Mouse (Mus musculus): ENCODE measurements at regions not wholly inside any gene's neighbourhood (a gene's known extent, or its start where the extent isn't known, plus 50 kb on each side); places are given as distances from the start of the nearest gene placed in this dataset.

- Histone ChIP-seq H3K4me1 (ENCODE audit: control insufficient read depth, insufficient read depth, low read length) (peaks cover 4% of the 10 kb centered on the region), H3K27ac (no peak overlapping the region), H3K36me3 (ENCODE audit: control insufficient read depth, insufficient read depth, low read length) (no peaks in the 10 kb centered on the region), H3K27me3 (ENCODE audit: control insufficient read depth, insufficient read depth, low read length) (no peaks in the 10 kb centered on the region), H3K79me2 (replicated peaks; ENCODE audit: control insufficient read depth, insufficient read depth, low read length) (no peaks in the 10 kb centered on the region), H3K9ac (ENCODE audit: low read depth, low read length) (no peak overlapping the region), H3K4me3 (no peak overlapping the region)
- TF ChIP-seq EP300 (IDR thresholded peaks at IDR 0.05; ENCODE audit: insufficient read depth, low read depth, low read length) (0 out of 2 replicates have a peak, but pooled peaks have one; percentile 56), CTCF (IDR thresholded peaks at IDR 0.05) (peak; percentile 33), POLR2A (IDR thresholded peaks at IDR 0.05; ENCODE audit: insufficient read depth, low read depth, low read length) (no peak)
- DNase-seq, result peak; percentile 77 to 79
- intact Hi-C loops (cut with DNase I), result no loop called here
- WGBS, result 17% methylated on average over 5 of the region's 5 CpGs
Measured at GRCm38 (mm10) chr9:120830526-120830925, 98.5 kb upstream of the Ctnnb1 start.

GRCm38 (mm10) chr9:120834166-120834565 is 94.8 kb upstream of the Ctnnb1 start:
- intact Hi-C loops (cut with DNase I), result no loop called here
- no peak overlapping the region for H3K9ac ChIP-seq (ENCODE audit: low read depth, low read length)
- WGBS, result 64% methylated on average over 9 of the region's 9 CpGs
- no peaks in the 10 kb centered on the region for H3K79me2 ChIP-seq (replicated peaks; ENCODE audit: control insufficient read depth, insufficient read depth, low read length)
- no peak for DNase-seq
- H3K36me3 ChIP-seq (ENCODE audit: control insufficient read depth, insufficient read depth, low read length), result no peaks in the 10 kb centered on the region
- H3K4me1 ChIP-seq (ENCODE audit: control insufficient read depth, insufficient read depth, low read length), result peaks cover 4% of the 10 kb centered on the region
- TF ChIP-seq EP300 (IDR thresholded peaks at IDR 0.05; ENCODE audit: insufficient read depth, low read depth, low read length), result no peak
- no peak for TF ChIP-seq POLR2A (IDR thresholded peaks at IDR 0.05; ENCODE audit: insufficient read depth, low read depth, low read length)
- TF ChIP-seq CTCF (IDR thresholded peaks at IDR 0.05), result no peak
- H3K27ac ChIP-seq, result no peak overlapping the region
- no peaks in the 10 kb centered on the region for H3K27me3 ChIP-seq (ENCODE audit: control insufficient read depth, insufficient read depth, low read length)
- no peak overlapping the region for H3K4me3 ChIP-seq

GRCm38 (mm10) chr9:120835621-120836020 is 93.4 kb upstream of the Ctnnb1 start:
- TF ChIP-seq POLR2A (IDR thresholded peaks at IDR 0.05; ENCODE audit: insufficient read depth, low read depth, low read length), result no peak
- TF ChIP-seq EP300 (IDR thresholded peaks at IDR 0.05; ENCODE audit: insufficient read depth, low read depth, low read length), result no peak
- TF ChIP-seq CTCF (IDR thresholded peaks at IDR 0.05), result no peak
- H3K79me2 ChIP-seq (replicated peaks; ENCODE audit: control insufficient read depth, insufficient read depth, low read length), result no peaks in the 10 kb centered on the region
- H3K27me3 ChIP-seq (ENCODE audit: control insufficient read depth, insufficient read depth, low read length), result no peaks in the 10 kb centered on the region
- H3K4me3 ChIP-seq, result no peak overlapping the region
- peaks cover 1% of the 10 kb centered on the region; the same call in 1 of the 2 replicates for H3K4me1 ChIP-seq (ENCODE audit: control insufficient read depth, insufficient read depth, low read length)
- no peak overlapping the region for H3K27ac ChIP-seq
- WGBS, result 62% methylated on average over 4 of the region's 4 CpGs
- no peak for DNase-seq
- intact Hi-C loops (cut with DNase I), result no loop called here
- H3K36me3 ChIP-seq (ENCODE audit: control insufficient read depth, insufficient read depth, low read length), result no peaks in the 10 kb centered on the region
- H3K9ac ChIP-seq (ENCODE audit: low read depth, low read length), result no peak overlapping the region

GRCm38 (mm10) chr9:120837431-120838150 is 91.4 kb upstream of the Ctnnb1 start:
- Histone ChIP-seq H3K27ac (no peak overlapping the region), H3K4me1 (ENCODE audit: control insufficient read depth, insufficient read depth, low read length) (no peaks in the 10 kb centered on the region), H3K36me3 (ENCODE audit: control insufficient read depth, insufficient read depth, low read length) (no peaks in the 10 kb centered on the region), H3K9ac (ENCODE audit: low read depth, low read length) (no peak overlapping the region), H3K4me3 (no peak overlapping the region), H3K27me3 (ENCODE audit: control insufficient read depth, insufficient read depth, low read length) (no peaks in the 10 kb centered on the region), H3K79me2 (replicated peaks; ENCODE audit: control insufficient read depth, insufficient read depth, low read length) (no peaks in the 10 kb centered on the region)
- DNase-seq, result no peak
- 80% methylated on average over 8 of the region's 8 CpGs for WGBS
- TF ChIP-seq EP300 (IDR thresholded peaks at IDR 0.05; ENCODE audit: insufficient read depth, low read depth, low read length), result no peak
- no peak for TF ChIP-seq CTCF (IDR thresholded peaks at IDR 0.05)
- TF ChIP-seq POLR2A (IDR thresholded peaks at IDR 0.05; ENCODE audit: insufficient read depth, low read depth, low read length), result no peak
- intact Hi-C loops (cut with DNase I), result no loop called here

GRCm38 (mm10) chr9:120843753-120844152 is 85.3 kb upstream of the Ctnnb1 start:
- H3K27ac ChIP-seq, result no peak overlapping the region
- no peaks in the 10 kb centered on the region for H3K27me3 ChIP-seq (ENCODE audit: control insufficient read depth, insufficient read depth, low read length)
- intact Hi-C loops (cut with DNase I), result no loop called here
- WGBS, result 76% methylated on average over 8 of the region's 8 CpGs
- H3K36me3 ChIP-seq (ENCODE audit: control insufficient read depth, insufficient read depth, low read length), result no peaks in the 10 kb centered on the region
- peaks cover 2% of the 10 kb centered on the region; the same call in 1 of the 2 replicates for H3K4me1 ChIP-seq (ENCODE audit: control insufficient read depth, insufficient read depth, low read length)
- no peaks in the 10 kb centered on the region for H3K79me2 ChIP-seq (replicated peaks; ENCODE audit: control insufficient read depth, insufficient read depth, low read length)
- no peak overlapping the region for H3K4me3 ChIP-seq
- no peak for DNase-seq
- TF ChIP-seq POLR2A (IDR thresholded peaks at IDR 0.05; ENCODE audit: insufficient read depth, low read depth, low read length), result no peak
- no peak for TF ChIP-seq CTCF (IDR thresholded peaks at IDR 0.05)
- TF ChIP-seq EP300 (IDR thresholded peaks at IDR 0.05; ENCODE audit: insufficient read depth, low read depth, low read length), result no peak
- H3K9ac ChIP-seq (ENCODE audit: low read depth, low read length), result no peak overlapping the region

GRCm38 (mm10) chr9:120845538-120845937 is 83.5 kb upstream of the Ctnnb1 start:
- TF ChIP-seq POLR2A (IDR thresholded peaks at IDR 0.05; ENCODE audit: insufficient read depth, low read depth, low read length), result no peak
- no peak for TF ChIP-seq CTCF (IDR thresholded peaks at IDR 0.05)
- TF ChIP-seq EP300 (IDR thresholded peaks at IDR 0.05; ENCODE audit: insufficient read depth, low read depth, low read length), result no peak
- no peak overlapping the region for H3K9ac ChIP-seq (ENCODE audit: low read depth, low read length)
- H3K4me1 ChIP-seq (ENCODE audit: control insufficient read depth, insufficient read depth, low read length), result peaks cover 2% of the 10 kb centered on the region; the same call in 1 of the 2 replicates
- intact Hi-C loops (cut with DNase I), result loop anchor here (5.0 kb wide), 2 partner anchors 37 to 243 kb away; no protein-coding TSS in a partner anchor
- no peaks in the 10 kb centered on the region for H3K79me2 ChIP-seq (replicated peaks; ENCODE audit: control insufficient read depth, insufficient read depth, low read length)
- no peaks in the 10 kb centered on the region for H3K27me3 ChIP-seq (ENCODE audit: control insufficient read depth, insufficient read depth, low read length)
- no peak for DNase-seq
- no peaks in the 10 kb centered on the region for H3K36me3 ChIP-seq (ENCODE audit: control insufficient read depth, insufficient read depth, low read length)
- WGBS, result 81% methylated on average over 10 of the region's 10 CpGs
- no peak overlapping the region for H3K27ac ChIP-seq
- no peak overlapping the region for H3K4me3 ChIP-seq
